Mouse (Mus musculus) kidney, adult 11 months (tissue): Measurements from ENCODE around the gene Ptpn18.
"Not testable (repeated sequence)": the region's sequence is repeated elsewhere in the genome, so short reads cannot be mapped to it uniquely, and the experiment has no call there.

Source experiments
- DNase-seq: peaks from one replicate; pipeline ENCODE4 v3.0.0; 2022

The Ptpn18 gene

GRCm38 (mm10) chr1:34459284-34460060, at the start of gene Ptpn18:
TSS of gene Ptpn18 (plus strand) at chr1:34459762.
- DNase-seq, result peak; percentile 95

- DNase-seq, result no peak
These were observed 31.1 kb upstream of the Ptpn18 start for GRCm38 (mm10) chr1:34428466-34428865.

- DNase-seq, result no peak
These were observed 30.3 kb upstream of the Ptpn18 start for GRCm38 (mm10) chr1:34429281-34429680.

- DNase-seq, result no peak
These were observed 28.6 kb upstream of the Ptpn18 start for GRCm38 (mm10) chr1:34430981-34431380.

GRCm38 (mm10) chr1:34431431-34431830, 28.1 kb upstream of the Ptpn18 start:
- DNase-seq, result no peak

- DNase-seq, result no peak
These were observed 27.2 kb upstream of the Ptpn18 start for GRCm38 (mm10) chr1:34432411-34432775.

- DNase-seq, result no peak
These were observed 26.6 kb upstream of the Ptpn18 start for GRCm38 (mm10) chr1:34432776-34433481.

- no peak for DNase-seq
These were observed 25.6 kb upstream of the Ptpn18 start for GRCm38 (mm10) chr1:34433891-34434521.

- DNase-seq, result peak; percentile 86
These were observed 24.9 kb upstream of the Ptpn18 start for GRCm38 (mm10) chr1:34434660-34435160.

GRCm38 (mm10) chr1:34435371-34436120, 24.0 kb upstream of the Ptpn18 start:
- DNase-seq, result no peak

- DNase-seq, result no peak
These were observed 23.2 kb upstream of the Ptpn18 start for GRCm38 (mm10) chr1:34436374-34436773.

- DNase-seq, result not testable (repeated sequence)
These were observed 22.2 kb upstream of the Ptpn18 start for GRCm38 (mm10) chr1:34437366-34437765.

GRCm38 (mm10) chr1:34438381-34439051, 21.0 kb upstream of the Ptpn18 start:
- no peak for DNase-seq

GRCm38 (mm10) chr1:34439215-34439960, 20.2 kb upstream of the Ptpn18 start, which contains the start of the genes Ccdc115 and Imp4:
TSS of gene Ccdc115 (minus strand) at chr1:34439672.
TSS of gene Imp4 (plus strand) at chr1:34439851.
- DNase-seq, result peak; percentile 97

- DNase-seq, result no peak
These were observed 19.5 kb upstream of the Ptpn18 start for GRCm38 (mm10) chr1:34439961-34440630.

- DNase-seq, result no peak
These were observed 16.4 kb upstream of the Ptpn18 start for GRCm38 (mm10) chr1:34443124-34443523.

- DNase-seq, result no peak
These were observed 1.1 kb upstream of the Ptpn18 start for GRCm38 (mm10) chr1:34458431-34458830.

GRCm38 (mm10) chr1:34460061-34460441, 489 bp downstream of the Ptpn18 start:
- DNase-seq, result no peak

GRCm38 (mm10) chr1:34462766-34463165, 3.2 kb downstream of the Ptpn18 start:
- peak; percentile 33 for DNase-seq

GRCm38 (mm10) chr1:34464310-34464817, 4.8 kb downstream of the Ptpn18 start:
- no peak for DNase-seq

GRCm38 (mm10) chr1:34465445-34465844, 5.9 kb downstream of the Ptpn18 start:
- no peak for DNase-seq
